In genomic region chr10:103443070-103443469, GRCm38 (mm10) we compare ENCODE assay signal across 8 mouse cellular contexts.
DNase-seq lines count a peak whose midpoint lies in the region; ATAC-seq and TF ChIP-seq lines count a peak whose summit lies in the region.

No protein-coding gene starts in this region.

- peak; percentile 88 for TF ChIP-seq CTCF in kidney, postnatal 0 days (IDR thresholded peaks at IDR 0.05; ENCODE audit: low read depth)
- TF ChIP-seq CTCF in lung, postnatal 0 days (IDR thresholded peaks at IDR 0.05) = peak; percentile 80

- no peaks in the 10 kb centered on the region for H3K4me1 ChIP-seq in liver, embryonic 12.5 days
- H3K4me1 ChIP-seq in liver, embryonic 11.5 days (replicated peaks; ENCODE audit: control insufficient read depth, insufficient read depth, low read length) = no peaks in the 10 kb centered on the region
- H3K4me1 ChIP-seq in forebrain, embryonic 16.5 days (replicated peaks; ENCODE audit: control insufficient read depth, insufficient read depth, low read length) = no peaks in the 10 kb centered on the region
- no peaks in the 10 kb centered on the region for H3K4me1 ChIP-seq in kidney, postnatal 0 days (replicated peaks; ENCODE audit: insufficient read depth, low read length)
- H3K4me1 ChIP-seq in lung, postnatal 0 days (ENCODE audit: insufficient read depth, low read depth, low read length) = no peaks in the 10 kb centered on the region

- no peaks in the 10 kb centered on the region for H3K27me3 ChIP-seq in liver, embryonic 12.5 days (replicated peaks)
- no peaks in the 10 kb centered on the region for H3K27me3 ChIP-seq in liver, embryonic 11.5 days (replicated peaks; ENCODE audit: control insufficient read depth, insufficient read depth, low read length)
- H3K27me3 ChIP-seq in forebrain, embryonic 16.5 days (replicated peaks; ENCODE audit: control insufficient read depth, insufficient read depth, low read length) = no peaks in the 10 kb centered on the region
- H3K27me3 ChIP-seq in kidney, postnatal 0 days (ENCODE audit: insufficient read depth, low read length) = no peaks in the 10 kb centered on the region
- H3K27me3 ChIP-seq in lung, postnatal 0 days (replicated peaks; ENCODE audit: insufficient read depth, low read length) = no peaks in the 10 kb centered on the region

- no peak overlapping the region for H3K4me2 ChIP-seq in liver, embryonic 12.5 days
- H3K4me2 ChIP-seq in liver, embryonic 11.5 days = no peak overlapping the region
- no peak overlapping the region for H3K4me2 ChIP-seq in forebrain, embryonic 16.5 days (ENCODE audit: low read length)
- no peak overlapping the region for H3K4me2 ChIP-seq in kidney, postnatal 0 days (ENCODE audit: low read length)
- no peak overlapping the region for H3K4me2 ChIP-seq in lung, postnatal 0 days (replicated peaks; ENCODE audit: low read depth, low read length)

- H3K9ac ChIP-seq in liver, embryonic 12.5 days = no peak overlapping the region
- H3K9ac ChIP-seq in liver, embryonic 11.5 days (ENCODE audit: low read depth, low read length) = no peak overlapping the region
- H3K9ac ChIP-seq in forebrain, embryonic 16.5 days (replicated peaks; ENCODE audit: low read depth, low read length) = no peak overlapping the region
- H3K9ac ChIP-seq in kidney, postnatal 0 days (ENCODE audit: low read depth, low read length) = no peak overlapping the region
- H3K9ac ChIP-seq in lung, postnatal 0 days (replicated peaks; ENCODE audit: low read depth) = no peak overlapping the region

- 40% methylated on average over 3 of the region's 3 CpGs for WGBS in liver, embryonic 12.5 days (ENCODE audit: insufficient replicate concordance)
- 42% methylated on average over 3 of the region's 3 CpGs for WGBS in liver, embryonic 11.5 days
- 40% methylated on average over 3 of the region's 3 CpGs for WGBS in forebrain, embryonic 16.5 days
- WGBS in kidney, postnatal 0 days = 30% methylated on average over 3 of the region's 3 CpGs
- 45% methylated on average over 3 of the region's 3 CpGs for WGBS in lung, postnatal 0 days

- no peaks in the 10 kb centered on the region for H3K9me3 ChIP-seq in liver, embryonic 12.5 days (replicated peaks)
- no peaks in the 10 kb centered on the region for H3K9me3 ChIP-seq in liver, embryonic 11.5 days (ENCODE audit: control insufficient read depth, low read length)
- no peaks in the 10 kb centered on the region for H3K9me3 ChIP-seq in forebrain, embryonic 16.5 days (ENCODE audit: control insufficient read depth, low read length)
- no peaks in the 10 kb centered on the region for H3K9me3 ChIP-seq in kidney, postnatal 0 days (replicated peaks; ENCODE audit: low read length)
- no peaks in the 10 kb centered on the region for H3K9me3 ChIP-seq in lung, postnatal 0 days (ENCODE audit: low read length)

- 0 out of 2 replicates have a peak, but pooled peaks have one; percentile 52 for ATAC-seq in liver, embryonic 12.5 days
- no peak; the same call in 1 of the 2 replicates for ATAC-seq in liver, embryonic 11.5 days (replicated peaks; ENCODE audit: low FRiP score)
- peak; percentile 91 for ATAC-seq in forebrain, embryonic 16.5 days
- ATAC-seq in kidney, postnatal 0 days (replicated peaks; ENCODE audit: low FRiP score, low read depth) = peak; percentile 63; the same call in 1 of the 2 replicates
- ATAC-seq in lung, postnatal 0 days = peak; percentile 37; the same call in 1 of the 2 replicates

- H3K36me3 ChIP-seq in liver, embryonic 12.5 days = no peaks in the 10 kb centered on the region
- no peaks in the 10 kb centered on the region for H3K36me3 ChIP-seq in liver, embryonic 11.5 days (ENCODE audit: control insufficient read depth, insufficient read depth, low read length)
- no peaks in the 10 kb centered on the region for H3K36me3 ChIP-seq in forebrain, embryonic 16.5 days (ENCODE audit: control insufficient read depth, insufficient read depth)
- H3K36me3 ChIP-seq in kidney, postnatal 0 days (ENCODE audit: insufficient read depth, low read length) = no peaks in the 10 kb centered on the region
- no peaks in the 10 kb centered on the region for H3K36me3 ChIP-seq in lung, postnatal 0 days (ENCODE audit: insufficient read depth, low read length)

- no peak for TF ChIP-seq EP300 in lung, postnatal 0 days (IDR thresholded peaks at IDR 0.05)

- H3K27ac ChIP-seq in liver, embryonic 12.5 days = no peak overlapping the region
- no peak overlapping the region for H3K27ac ChIP-seq in liver, embryonic 11.5 days (ENCODE audit: low read depth, low read length)
- H3K27ac ChIP-seq in forebrain, embryonic 16.5 days (ENCODE audit: low read length) = no peak overlapping the region
- no peak overlapping the region for H3K27ac ChIP-seq in kidney, postnatal 0 days
- H3K27ac ChIP-seq in lung, postnatal 0 days (ENCODE audit: low read length) = no peak overlapping the region

- H3K4me3 ChIP-seq in liver, embryonic 12.5 days = no peak overlapping the region
- no peak overlapping the region for H3K4me3 ChIP-seq in liver, embryonic 11.5 days (ENCODE audit: low read depth, low read length)
- no peak overlapping the region for H3K4me3 ChIP-seq in forebrain, embryonic 16.5 days (replicated peaks; ENCODE audit: low read length)
- no peak overlapping the region for H3K4me3 ChIP-seq in kidney, postnatal 0 days (replicated peaks; ENCODE audit: low read depth, low read length)
- no peak overlapping the region for H3K4me3 ChIP-seq in lung, postnatal 0 days (ENCODE audit: low read depth, low read length)

- no peak for DNase-seq in liver, embryonic 11.5 days (ENCODE audit: low spot score)
- peak; percentile 23 for DNase-seq in c-Kit-positive CD71-negative TER-119-negative erythroid progenitor cells, embryonic 14.5 days (ENCODE audit: low read depth)
- peak; percentile 94 for DNase-seq in kidney, postnatal 0 days (ENCODE audit: low spot score)
- DNase-seq in lung, postnatal 0 days (ENCODE audit: low spot score) = peak; percentile 84
- DNase-seq in skeletal muscle tissue, adult 2 months (ENCODE audit: low read depth, low spot score) = peak; percentile 7
- no peak for DNase-seq in urinary bladder, postnatal 36 days (ENCODE audit: low spot score in 2 of 2)

Comparison
In these comparisons a context has a peak if more than half of its experiments do, and no peak if none do; other contexts are left out.
1. DNase-seq: peak in c-Kit-positive CD71-negative TER-119-negative erythroid progenitor cells, embryonic 14.5 days (single experiment), kidney, postnatal 0 days (single experiment), lung, postnatal 0 days (single experiment) and skeletal muscle tissue, adult 2 months (single experiment); none in liver, embryonic 11.5 days (single experiment) and urinary bladder, postnatal 36 days (0 of 2).